Mouse (Mus musculus): ENCODE measurements around the gene Cacna1b. TPM values are rescaled to one million over a fixed set of nuclear protein-coding genes. Genes with fewer than 3 reads are reported as not detected.

The Cacna1b gene
- total RNA-seq, 2 experiments from 2014 or later = 0.03 to 0.05 TPM

Other genes with a start within 250 kb of the Cacna1b start
- gene Ehmt1, start 156.5 kb upstream of the Cacna1b start, total RNA-seq (2021) = 10 to 100 TPM; 27.5 to 27.7 TPM
- gene Arrdc1, start 172.1 kb upstream of the Cacna1b start, total RNA-seq (2021) = 1 to 10 TPM; 2.4 to 2.5 TPM
- gene Zmynd19, start 186.6 kb upstream of the Cacna1b start, total RNA-seq (2021) = 10 to 100 TPM; 18.3 to 20.2 TPM
- gene Dph7, start 199.2 kb upstream of the Cacna1b start, total RNA-seq (2021) = 1 to 10 TPM; 3.1 to 3.2 TPM
- gene Mrpl41, start 211.9 kb upstream of the Cacna1b start, total RNA-seq (2021) = 10 to 100 TPM; 38.5 to 46.3 TPM
- 10 to 100 TPM; 27.2 to 27.4 TPM for gene Pnpla7, start 212.9 kb upstream of the Cacna1b start, total RNA-seq (2021)

Measured in gastrocnemius, postnatal 25 days (tissue).